Mouse (Mus musculus) MEL (cell line): ENCODE results near the gene Ctsa. TPM values are rescaled to one million over a fixed set of nuclear protein-coding genes. Genes with fewer than 3 reads are reported as not detected.

Experiments
- DNase-seq: peaks from one replicate; pipeline ENCODE4 v3.0.0; 2011; ENCODE audit warnings: low read depth, low spot score
- H3K27ac ChIP-seq: 2 replicates; pipeline ENCODE4 v1.5.1; 2012; ENCODE audit warnings: low read depth, mild to moderate bottlenecking, control low read depth, low read length, moderate library complexity; ENCODE audit not compliant: control insufficient read depth
- H3K27me3 ChIP-seq, 2 experiments: fragments of 150-350 bp in 1 of 2; sonication (generic) in 1 of 2; 2 replicates each; pipeline ENCODE4 v1.6.1; 2012; ENCODE audit warnings: low read length in 2 of 2, mild to moderate bottlenecking in 2 of 2, improper control_type of control experiment in 1 of 2, moderate library complexity in 1 of 2; ENCODE audit not compliant: insufficient read depth in 2 of 2, control insufficient read depth in 1 of 2
- H3K36me3 ChIP-seq, 2 experiments: 2 replicates each; pipeline ENCODE4 v1.6.1; 2012 to 2014; ENCODE audit warnings: low read length in 2 of 2, improper control_type of control experiment in 1 of 2, inconsistent platforms in 1 of 2, mild to moderate bottlenecking in 1 of 2; ENCODE audit not compliant: insufficient read depth in 2 of 2, control insufficient read depth in 1 of 2
- H3K4me1 ChIP-seq, 2 experiments: fragments of 150-350 bp in 1 of 2; sonication (generic) in 1 of 2; 2 replicates each; pipeline ENCODE4 v1.6.1; 2012; ENCODE audit warnings: low read length in 2 of 2, improper control_type of control experiment in 1 of 2, mild to moderate bottlenecking in 1 of 2; ENCODE audit not compliant: insufficient read depth in 2 of 2, control insufficient read depth in 1 of 2
- H3K4me3 ChIP-seq, 2 experiments: fragments of 150-350 bp in 1 of 2; sonication (generic) in 1 of 2; 2 replicates each; pipeline ENCODE4 v1.5.1; 2012; ENCODE audit warnings: low read depth in 2 of 2, low read length in 2 of 2, mild to moderate bottlenecking in 2 of 2, moderate library complexity in 2 of 2, control low read depth in 1 of 2, improper control_type of control experiment in 1 of 2; ENCODE audit not compliant: control insufficient read depth in 1 of 2, insufficient read depth in 1 of 2
- H3K79me2 ChIP-seq: 2 replicates; pipeline ENCODE4 v1.6.1; 2012; ENCODE audit warnings: mild to moderate bottlenecking, low read length, moderate library complexity; ENCODE audit not compliant: control insufficient read depth, poor library complexity, insufficient read depth
- H3K9ac ChIP-seq: 2 replicates; pipeline ENCODE4 v1.6.1; 2012; ENCODE audit warnings: low read depth, mild to moderate bottlenecking, control low read depth, low read length, moderate library complexity; ENCODE audit not compliant: control insufficient read depth, poor library complexity, severe bottlenecking
- H3K9me3 ChIP-seq: fragments of 150-350 bp; sonication (generic); replicated peaks from 2 replicates; pipeline ENCODE4 v1.6.1; 2012; ENCODE audit warnings: mild to moderate bottlenecking, low read length, improper control_type of control experiment, moderate library complexity; ENCODE audit not compliant: insufficient read depth
- BHLHE40 ChIP-seq: IDR thresholded peaks from 2 replicates; pipeline ENCODE4 v1.6.1; 2012; ENCODE audit warnings: low read depth, mild to moderate bottlenecking, inconsistent platforms, low read length, improper control_type of control experiment, borderline replicate concordance
- CHD1 ChIP-seq: IDR thresholded peaks from 2 replicates; pipeline ENCODE4 v1.6.1; 2012; ENCODE audit warnings: low read depth, mild to moderate bottlenecking, inconsistent platforms, low read length, improper control_type of control experiment
- CTCF ChIP-seq, 3 experiments: IDR thresholded peaks in 2 of 3; conservative IDR thresholded peaks in 1 of 3; 2 replicates each; pipeline ENCODE4 v1.5.1; 2011 to 2012; ENCODE audit warnings: low read length in 3 of 3, low read depth in 2 of 3, mild to moderate bottlenecking in 2 of 3, improper control_type of control experiment in 1 of 3, inconsistent platforms in 1 of 3, mixed read lengths in 1 of 3, moderate library complexity in 1 of 3; ENCODE audit not compliant: control insufficient read depth in 1 of 3, insufficient read depth in 1 of 3, poor library complexity in 1 of 3, severe bottlenecking in 1 of 3
- E2F4 ChIP-seq: IDR thresholded peaks from 2 replicates; pipeline ENCODE4 v1.6.1; 2011; ENCODE audit warnings: low read depth, low read length, improper control_type of control experiment, borderline replicate concordance
- EP300 ChIP-seq, 2 experiments: IDR thresholded peaks; 2 replicates each; pipeline ENCODE4 v1.6.1; 2011; ENCODE audit warnings: improper control_type of control experiment in 2 of 2, low read length in 2 of 2, low read depth in 1 of 2, mild to moderate bottlenecking in 1 of 2
- ETS1 ChIP-seq: IDR thresholded peaks from 2 replicates; pipeline ENCODE4 v1.6.1; 2012; ENCODE audit warnings: low read depth, mild to moderate bottlenecking, inconsistent platforms, low read length, improper control_type of control experiment, moderate library complexity
- GATA1 ChIP-seq: IDR thresholded peaks from 2 replicates; pipeline ENCODE4 v1.6.1; 2011; ENCODE audit warnings: low read depth, low read length, improper control_type of control experiment
- HCFC1 ChIP-seq: IDR thresholded peaks from 2 replicates; pipeline ENCODE4 v1.6.1; 2012; ENCODE audit warnings: low read depth, mild to moderate bottlenecking, inconsistent platforms, low read length, improper control_type of control experiment, moderate library complexity
- KAT2A ChIP-seq: conservative IDR thresholded peaks from 2 replicates; pipeline ENCODE4 v1.6.1; 2012; ENCODE audit warnings: low read depth, low read length, improper control_type of control experiment, inconsistent platforms
- MAFK ChIP-seq: IDR thresholded peaks from 2 replicates; pipeline ENCODE4 v1.6.1; 2011; ENCODE audit warnings: low read depth, mild to moderate bottlenecking, low read length, improper control_type of control experiment, borderline replicate concordance
- MAZ ChIP-seq: IDR thresholded peaks from 2 replicates; pipeline ENCODE4 v1.6.1; 2012; ENCODE audit warnings: low read depth, mild to moderate bottlenecking, inconsistent platforms, low read length, improper control_type of control experiment
- MEF2A ChIP-seq: IDR thresholded peaks from 2 replicates; pipeline ENCODE4 v1.6.1; 2014; ENCODE audit warnings: low read depth, mild to moderate bottlenecking, inconsistent platforms, low read length, improper control_type of control experiment; ENCODE audit not compliant: poor library complexity, insufficient replicate concordance, severe bottlenecking; ENCODE audit errors: extremely low read depth
- MXI1 ChIP-seq: IDR thresholded peaks from 2 replicates; pipeline ENCODE4 v1.6.1; 2011; ENCODE audit warnings: mild to moderate bottlenecking, low read depth, low read length, improper control_type of control experiment
- MYB ChIP-seq: IDR thresholded peaks from 2 replicates; pipeline ENCODE4 v1.6.1; 2011; ENCODE audit warnings: mild to moderate bottlenecking, low read depth, low read length, improper control_type of control experiment
- MYC ChIP-seq: IDR thresholded peaks from 2 replicates; pipeline ENCODE4 v1.6.1; 2011; ENCODE audit warnings: low read depth, mild to moderate bottlenecking, low read length, improper control_type of control experiment, moderate library complexity
- NRF1 ChIP-seq: IDR thresholded peaks from 2 replicates; pipeline ENCODE4 v1.6.1; 2014; ENCODE audit warnings: low read depth, mild to moderate bottlenecking, inconsistent platforms, low read length, improper control_type of control experiment, moderate library complexity; ENCODE audit not compliant: poor library complexity, insufficient read depth, severe bottlenecking
- POLR2AphosphoS2 ChIP-seq: IDR thresholded peaks from 2 replicates; pipeline ENCODE4 v1.6.1; 2011; ENCODE audit warnings: low read length, improper control_type of control experiment
- POLR2AphosphoS5 ChIP-seq: IDR thresholded peaks from 2 replicates; pipeline ENCODE4 v1.6.1; 2012; ENCODE audit warnings: low read depth, borderline replicate concordance, mild to moderate bottlenecking, inconsistent platforms, low read length, moderate library complexity, mixed read lengths
- TCF12 ChIP-seq: IDR thresholded peaks from 2 replicates; pipeline ENCODE4 v1.6.1; 2014; ENCODE audit warnings: low read depth, mild to moderate bottlenecking, inconsistent platforms, low read length, improper control_type of control experiment, moderate library complexity
- UBTF ChIP-seq: IDR thresholded peaks from 2 replicates; pipeline ENCODE4 v1.6.1; 2012; ENCODE audit warnings: low read depth, mild to moderate bottlenecking, inconsistent platforms, low read length, improper control_type of control experiment, moderate library complexity, borderline replicate concordance; ENCODE audit not compliant: insufficient read depth
- USF2 ChIP-seq, 2 experiments: IDR thresholded peaks; 2 replicates each; pipeline ENCODE4 v1.6.1; 2011 to 2012; ENCODE audit warnings: improper control_type of control experiment in 2 of 2, low read length in 2 of 2, borderline replicate concordance in 1 of 2, inconsistent platforms in 1 of 2, low read depth in 1 of 2, mild to moderate bottlenecking in 1 of 2; ENCODE audit not compliant: insufficient read depth in 1 of 2
- ZC3H11A ChIP-seq: IDR thresholded peaks from 2 replicates; pipeline ENCODE4 v1.6.1; 2012; ENCODE audit warnings: low read depth, mild to moderate bottlenecking, inconsistent platforms, low read length, improper control_type of control experiment
- ZKSCAN1 ChIP-seq: IDR thresholded peaks from 2 replicates; pipeline ENCODE4 v1.6.1; 2012; ENCODE audit warnings: low read depth, mild to moderate bottlenecking, inconsistent platforms, low read length, improper control_type of control experiment, moderate library complexity
- ZMIZ1 ChIP-seq: IDR thresholded peaks from 2 replicates; pipeline ENCODE4 v1.6.1; 2012; ENCODE audit warnings: low read depth, mild to moderate bottlenecking, inconsistent platforms, low read length, improper control_type of control experiment, moderate library complexity
- ZNF384 ChIP-seq: IDR thresholded peaks from 2 replicates; pipeline ENCODE4 v1.6.1; 2012; ENCODE audit warnings: low read depth, mild to moderate bottlenecking, inconsistent platforms, low read length, improper control_type of control experiment
- polyA plus RNA-seq, 2 experiments: library from polyadenylated mRNA; stranded (reverse) in 1 of 2; unstranded in 1 of 2; fragments of >175 nt in 1 of 2; fragments of >200 nt in 1 of 2; gene quantifications; 2 replicates each; pipeline versions ENCODE4 v1.2.1 to v1.2.4; 2012; ENCODE audit warnings: low replicate concordance in 2 of 2, low read depth in 1 of 2; ENCODE audit not compliant: insufficient read length in 2 of 2, insufficient read depth in 1 of 2, missing spikeins in 1 of 2
- total RNA-seq: library from RNA; depleted of rRNA; stranded (reverse); fragments of 300-350 nt; gene quantifications from 2 replicates; pipeline ENCODE4 v1.2.3, GENCODE M21; 2012

The Ctsa gene
- total and polyA plus RNA-seq, 3 experiments, result 50.5 to 87.7 TPM; not detected in 1

GRCm38 (mm10) chr2:164856309-164857100 lies 23.8 kb downstream of the Ctsa start:
- H3K27ac ChIP-seq, result 0 out of 2 replicates have a peak overlapping the region, but pooled peaks have one; percentile 7
- TF ChIP-seq ZNF384 (no peak), MAFK (no peak), ZMIZ1 (no peak), HCFC1 (no peak), MYB (no peak), TCF12 (0 out of 2 replicates have a peak, but pooled peaks have one; percentile 10), POLR2AphosphoS5 (no peak), ZKSCAN1 (no peak), E2F4 (no peak), CTCF (IDR thresholded peaks at IDR 0.05 in 2 of 3, conservative IDR thresholded peaks at IDR 0.05 in 1 of 3; ENCODE audit: control insufficient read depth in 1 of 3, insufficient read depth in 1 of 3, low read depth in 2 of 3, low read length in 3 of 3, poor library complexity in 1 of 3, severe bottlenecking in 1 of 3) (peak in 1 of 3 experiments; percentile 17; a peak in 1 of 6 replicates), MYC (0 out of 2 replicates have a peak, but pooled peaks have one; percentile 18), ZC3H11A (no peak), MAZ (0 out of 2 replicates have a peak, but pooled peaks have one; percentile 12), ETS1 (no peak), MXI1 (no peak), GATA1 (no peak)

GRCm38 (mm10) chr2:164857101-164857821 lies 24.6 kb downstream of the Ctsa start, which contains the start of gene Pltp:
Pltp (minus strand) TSS chr2:164857711.
- H3K36me3 ChIP-seq, result peaks cover 0 to 15% of the 10 kb centered on the region in 2 experiments; a peak in 2 of 4 replicates
- H3K27me3 ChIP-seq, result no peaks in the 10 kb centered on the region
- peak within 1 kb of the TSS; percentile 69 to 71 for H3K4me3 ChIP-seq
- DNase-seq, result peak; percentile 83
- H3K9me3 ChIP-seq, result no peaks in the 10 kb centered on the region
- H3K9ac ChIP-seq, result peak within 1 kb of the TSS; percentile 67
- H3K4me1 ChIP-seq, result peaks cover 7 to 23% of the 10 kb centered on the region in 2 experiments
- H3K27ac ChIP-seq, result peak within 1 kb of the TSS; percentile 28; the same call in 1 of the 2 replicates
- H3K79me2 ChIP-seq, result no peaks in the 10 kb centered on the region; the same call in 1 of the 2 replicates
- TF ChIP-seq UBTF (no peak), BHLHE40 (no peak), CHD1 (no peak), POLR2AphosphoS2 (no peak), MEF2A (no peak), USF2 (IDR thresholded peaks at IDR 0.05; ENCODE audit: borderline replicate concordance in 1 of 2, insufficient read depth in 1 of 2, low read depth in 1 of 2, low read length in 2 of 2) (peak in 1 of 2 experiments; percentile 40; a peak in 1 of 4 replicates), NRF1 (peak; percentile 22; the same call in 1 of the 2 replicates), ZKSCAN1 (no peak), KAT2A (no peak), POLR2AphosphoS5 (no peak), MYC (no peak), EP300 (IDR thresholded peaks at IDR 0.05; ENCODE audit: low read depth in 1 of 2, low read length in 2 of 2) (no peak), ETS1 (peak; percentile 47; the same call in 1 of the 2 replicates), ZNF384 (no peak)

More at GRCm38 (mm10) chr2:164856309-164857100, 23.8 kb downstream of the Ctsa start:
- peak; percentile 55 for DNase-seq
- Histone ChIP-seq H3K36me3 (peaks cover 0 to 8% of the 10 kb centered on the region in 2 experiments; a peak in 2 of 4 replicates), H3K27me3 (no peaks in the 10 kb centered on the region), H3K79me2 (no peaks in the 10 kb centered on the region; the same call in 1 of the 2 replicates), H3K9ac (peak overlapping the region; percentile 67), H3K4me1 (peaks cover 5 to 17% of the 10 kb centered on the region in 2 experiments), H3K4me3 (peak overlapping the region; percentile 69 to 71), H3K9me3 (no peaks in the 10 kb centered on the region)
